Mouse (Mus musculus): ENCODE measurements at regions not wholly inside any gene's neighbourhood (a gene's known extent, or its start where the extent isn't known, plus 50 kb on each side); places are given as distances from the start of the nearest gene placed in this dataset.
A peak's percentile ranks its signal among the peaks of the same experiment; 100 is the strongest.

GRCm38 (mm10) chr5:49641206-49641830 is 116.6 kb upstream of the Kcnip4 start:
- H3K4me3 ChIP-seq (replicated peaks; ENCODE audit: low read length), result no peak overlapping the region
- H3K27me3 ChIP-seq (ENCODE audit: insufficient read depth, low read length), result no peaks in the 10 kb centered on the region
- H3K9me3 ChIP-seq (ENCODE audit: low read length), result no peaks in the 10 kb centered on the region
- TF ChIP-seq CTCF (conservative IDR thresholded peaks at IDR 0.05; ENCODE audit: low read length) (no peak), POU5F1 (IDR thresholded peaks at IDR 0.05; ENCODE audit: borderline replicate concordance, low read length) (no peak), NANOG (IDR thresholded peaks at IDR 0.05; ENCODE audit: borderline replicate concordance, low read length) (no peak)
- H3K4me1 ChIP-seq (replicated peaks; ENCODE audit: low read depth, low read length), result no peaks in the 10 kb centered on the region
- no peaks in the 10 kb centered on the region for H3K36me3 ChIP-seq (ENCODE audit: insufficient read depth, low read length)

- H3K36me3 ChIP-seq (ENCODE audit: insufficient read depth, low read length), result no peaks in the 10 kb centered on the region
- no peak overlapping the region for H3K4me3 ChIP-seq (replicated peaks; ENCODE audit: low read length)
- no peaks in the 10 kb centered on the region for H3K4me1 ChIP-seq (replicated peaks; ENCODE audit: low read depth, low read length)
- TF ChIP-seq CTCF (conservative IDR thresholded peaks at IDR 0.05; ENCODE audit: low read length) (no peak), NANOG (IDR thresholded peaks at IDR 0.05; ENCODE audit: borderline replicate concordance, low read length) (no peak), POU5F1 (IDR thresholded peaks at IDR 0.05; ENCODE audit: borderline replicate concordance, low read length) (no peak)
- H3K27me3 ChIP-seq (ENCODE audit: insufficient read depth, low read length), result no peaks in the 10 kb centered on the region
- no peaks in the 10 kb centered on the region for H3K9me3 ChIP-seq (ENCODE audit: low read length)
Measured at GRCm38 (mm10) chr5:49639637-49640036, 114.9 kb upstream of the Kcnip4 start.

- Histone ChIP-seq H3K36me3 (ENCODE audit: insufficient read depth, low read length) (no peaks in the 10 kb centered on the region), H3K4me3 (replicated peaks; ENCODE audit: low read length) (no peak overlapping the region)
- TF ChIP-seq CTCF (conservative IDR thresholded peaks at IDR 0.05; ENCODE audit: low read length) (no peak), NANOG (IDR thresholded peaks at IDR 0.05; ENCODE audit: borderline replicate concordance, low read length) (no peak), POU5F1 (IDR thresholded peaks at IDR 0.05; ENCODE audit: borderline replicate concordance, low read length) (no peak)
Measured at GRCm38 (mm10) chr5:49620152-49620551, 95.4 kb upstream of the Kcnip4 start.

GRCm38 (mm10) chr5:49606761-49607160 is 82.1 kb upstream of the Kcnip4 start:
- no peaks in the 10 kb centered on the region for H3K27me3 ChIP-seq (ENCODE audit: insufficient read depth, low read length)
- TF ChIP-seq NANOG (IDR thresholded peaks at IDR 0.05; ENCODE audit: borderline replicate concordance, low read length) (peak; percentile 54; the same call in 1 of the 2 replicates), CTCF (conservative IDR thresholded peaks at IDR 0.05; ENCODE audit: low read length) (no peak)
- peaks cover 20% of the 10 kb centered on the region; the same call in 1 of the 2 replicates for H3K9me3 ChIP-seq (ENCODE audit: low read length)

More at GRCm38 (mm10) chr5:49620152-49620551, 95.4 kb upstream of the Kcnip4 start:
- no peaks in the 10 kb centered on the region for H3K9me3 ChIP-seq (ENCODE audit: low read length)
- H3K27me3 ChIP-seq (ENCODE audit: insufficient read depth, low read length), result no peaks in the 10 kb centered on the region
- no peaks in the 10 kb centered on the region for H3K4me1 ChIP-seq (replicated peaks; ENCODE audit: low read depth, low read length)

GRCm38 (mm10) chr5:49580777-49581176 is 56.1 kb upstream of the Kcnip4 start:
- Histone ChIP-seq H3K36me3 (ENCODE audit: insufficient read depth, low read length) (no peaks in the 10 kb centered on the region), H3K9me3 (ENCODE audit: low read length) (no peaks in the 10 kb centered on the region), H3K4me3 (replicated peaks; ENCODE audit: low read length) (no peak overlapping the region), H3K4me1 (replicated peaks; ENCODE audit: low read depth, low read length) (no peaks in the 10 kb centered on the region), H3K27me3 (ENCODE audit: insufficient read depth, low read length) (no peaks in the 10 kb centered on the region)
- TF ChIP-seq POU5F1 (IDR thresholded peaks at IDR 0.05; ENCODE audit: borderline replicate concordance, low read length) (no peak), CTCF (conservative IDR thresholded peaks at IDR 0.05; ENCODE audit: low read length) (no peak), NANOG (IDR thresholded peaks at IDR 0.05; ENCODE audit: borderline replicate concordance, low read length) (no peak)

More at GRCm38 (mm10) chr5:49606761-49607160, 82.1 kb upstream of the Kcnip4 start:
- Histone ChIP-seq H3K4me3 (replicated peaks; ENCODE audit: low read length) (no peak overlapping the region), H3K36me3 (ENCODE audit: insufficient read depth, low read length) (no peaks in the 10 kb centered on the region), H3K4me1 (replicated peaks; ENCODE audit: low read depth, low read length) (peaks cover 15% of the 10 kb centered on the region)

- no peaks in the 10 kb centered on the region for H3K36me3 ChIP-seq (ENCODE audit: insufficient read depth, low read length)
- no peaks in the 10 kb centered on the region for H3K4me1 ChIP-seq (replicated peaks; ENCODE audit: low read depth, low read length)
- TF ChIP-seq POU5F1 (IDR thresholded peaks at IDR 0.05; ENCODE audit: borderline replicate concordance, low read length), result no peak
- TF ChIP-seq CTCF (conservative IDR thresholded peaks at IDR 0.05; ENCODE audit: low read length), result no peak
- no peak for TF ChIP-seq NANOG (IDR thresholded peaks at IDR 0.05; ENCODE audit: borderline replicate concordance, low read length)
- H3K27me3 ChIP-seq (ENCODE audit: insufficient read depth, low read length), result no peaks in the 10 kb centered on the region
- H3K9me3 ChIP-seq (ENCODE audit: low read length), result no peaks in the 10 kb centered on the region
- H3K4me3 ChIP-seq (replicated peaks; ENCODE audit: low read length), result no peak overlapping the region
Measured at GRCm38 (mm10) chr5:49575901-49576300, 51.2 kb upstream of the Kcnip4 start.
